Mouse (Mus musculus) embryonic fibroblast, embryonic 13.5 days (primary cell): ENCODE data around the gene Gse1.

Source experiments
- CTCF ChIP-seq: IDR thresholded peaks from 2 replicates; pipeline ENCODE4 v1.5.1; 2011; ENCODE audit warnings: mild to moderate bottlenecking, control low read depth, low read length, moderate library complexity, borderline replicate concordance; ENCODE audit not compliant: insufficient read depth
- POLR2A ChIP-seq: IDR thresholded peaks from 2 replicates; pipeline ENCODE4 v1.6.1; 2011; ENCODE audit warnings: low read depth, mild to moderate bottlenecking, control low read depth, low read length, moderate library complexity

- TF ChIP-seq CTCF (no peak), POLR2A (no peak)
These were observed 335.1 kb downstream of the Gse1 start for GRCm38 (mm10) chr8:120563348-120563724.
